Mouse (Mus musculus) CH12.LX (cell line): Measurements from ENCODE around the gene Grin1. TPM values are rescaled to one million over a fixed set of nuclear protein-coding genes. Genes with fewer than 3 reads are reported as not detected.

Experiments used
- DNase-seq: peaks from one replicate; pipeline ENCODE4 v3.0.0-alpha.2; 2013; ENCODE audit errors: extremely low read depth
- H3K27ac ChIP-seq: 2 replicates; pipeline ENCODE4 v1.5.1; 2012; ENCODE audit warnings: low read depth, mild to moderate bottlenecking, control low read depth, moderate library complexity; ENCODE audit not compliant: insufficient read depth
- H3K27me3 ChIP-seq: replicated peaks from 2 replicates; pipeline ENCODE3; 2012; ENCODE audit warnings: inconsistent platforms
- H3K36me3 ChIP-seq, 2 experiments: replicated peaks in 1 of 2; 2 replicates each; pipeline versions ENCODE3 to v1.6.1; 2012; ENCODE audit warnings: inconsistent platforms in 1 of 2, low read length in 1 of 2, mild to moderate bottlenecking in 1 of 2, mixed read lengths in 1 of 2, moderate library complexity in 1 of 2; ENCODE audit not compliant: control insufficient read depth in 1 of 2, insufficient read depth in 1 of 2
- H3K4me1 ChIP-seq, 2 experiments: 2 replicates each; pipeline ENCODE4 v1.6.1; 2012; ENCODE audit warnings: inconsistent platforms in 1 of 2, moderate library complexity in 1 of 2; ENCODE audit not compliant: insufficient read depth in 2 of 2, control insufficient read depth in 1 of 2
- H3K4me2 ChIP-seq: 2 replicates; pipeline ENCODE4 v1.6.1; 2012; ENCODE audit warnings: low read depth, mild to moderate bottlenecking, control low read depth; ENCODE audit not compliant: poor library complexity, insufficient read depth, severe bottlenecking
- H3K4me3 ChIP-seq, 3 experiments: fragments of 150-350 bp in 1 of 3; sonication (generic) in 1 of 3; replicated peaks in 1 of 3; 2 replicates each; pipeline versions ENCODE3 to v1.5.1; 2011 to 2012; ENCODE audit warnings: low read depth in 2 of 3, low read length in 2 of 3, mild to moderate bottlenecking in 2 of 3, moderate library complexity in 2 of 3, control low read depth in 1 of 3, improper control_type of control experiment in 1 of 3, inconsistent platforms in 1 of 3, mixed read lengths in 1 of 3; ENCODE audit not compliant: poor library complexity in 1 of 3
- H3K79me2 ChIP-seq: replicated peaks from 2 replicates; pipeline ENCODE4 v1.6.1; 2012; ENCODE audit warnings: mild to moderate bottlenecking, moderate library complexity; ENCODE audit not compliant: control insufficient read depth, poor library complexity, insufficient read depth, severe bottlenecking; ENCODE audit errors: extremely low read depth
- H3K9ac ChIP-seq: 2 replicates; pipeline ENCODE4 v1.6.1; 2012; ENCODE audit warnings: low read depth, mild to moderate bottlenecking, control low read depth, moderate library complexity; ENCODE audit not compliant: insufficient read depth
- H3K9me3 ChIP-seq: replicated peaks from 2 replicates; pipeline ENCODE3; 2012; ENCODE audit warnings: low read length, inconsistent platforms, mixed read lengths
- CHD2 ChIP-seq: IDR thresholded peaks from 2 replicates; pipeline ENCODE4 v1.6.1; 2011; ENCODE audit warnings: low read length, improper control_type of control experiment
- HCFC1 ChIP-seq: IDR thresholded peaks from 2 replicates; pipeline ENCODE4 v1.6.1; 2012; ENCODE audit warnings: low read depth, mild to moderate bottlenecking, inconsistent platforms, low read length, improper control_type of control experiment
- IRF4 ChIP-seq: IDR thresholded peaks from 2 replicates; pipeline ENCODE4 v1.6.1; 2014; ENCODE audit warnings: low read depth, mild to moderate bottlenecking, inconsistent platforms, low read length, improper control_type of control experiment
- MXI1 ChIP-seq: IDR thresholded peaks from 2 replicates; pipeline ENCODE4 v1.6.1; 2011; ENCODE audit warnings: mild to moderate bottlenecking, low read depth, low read length, improper control_type of control experiment
- MYC ChIP-seq: IDR thresholded peaks from 2 replicates; pipeline ENCODE4 v1.6.1; 2011; ENCODE audit warnings: low read depth, mild to moderate bottlenecking, improper control_type of control experiment, low read length
- NELFE ChIP-seq: IDR thresholded peaks from 2 replicates; pipeline ENCODE4 v1.6.1; 2011; ENCODE audit warnings: low read depth, low read length, improper control_type of control experiment
- PAX5 ChIP-seq: IDR thresholded peaks from 2 replicates; pipeline ENCODE4 v1.6.1; 2012; ENCODE audit warnings: low read length, inconsistent platforms, mixed read lengths
- POLR2AphosphoS2 ChIP-seq: IDR thresholded peaks from 2 replicates; pipeline ENCODE4 v1.6.1; 2011; ENCODE audit warnings: low read depth, low read length, improper control_type of control experiment
- RAD21 ChIP-seq: IDR thresholded peaks from 2 replicates; pipeline ENCODE4 v1.6.1; 2011; ENCODE audit warnings: low read depth, mild to moderate bottlenecking, low read length, improper control_type of control experiment, moderate library complexity
- SIN3A ChIP-seq: IDR thresholded peaks from 2 replicates; pipeline ENCODE4 v1.6.1; 2012; ENCODE audit warnings: low read length, improper control_type of control experiment, inconsistent platforms
- TBP ChIP-seq: conservative IDR thresholded peaks from 2 replicates; pipeline ENCODE4 v1.6.1; 2011; ENCODE audit warnings: low read depth, low read length, improper control_type of control experiment
- TCF12 ChIP-seq: IDR thresholded peaks from 2 replicates; pipeline ENCODE4 v1.6.1; 2014; ENCODE audit warnings: low read depth, mild to moderate bottlenecking, inconsistent platforms, low read length, improper control_type of control experiment
- USF1 ChIP-seq: IDR thresholded peaks from 2 replicates; pipeline ENCODE4 v1.6.1; 2014; ENCODE audit warnings: low read depth, mild to moderate bottlenecking, inconsistent platforms, low read length, improper control_type of control experiment
- USF2 ChIP-seq: conservative IDR thresholded peaks from 2 replicates; pipeline ENCODE4 v1.6.1; 2011; ENCODE audit warnings: low read depth, low read length, improper control_type of control experiment
- ZKSCAN1 ChIP-seq: IDR thresholded peaks from 2 replicates; pipeline ENCODE4 v1.6.1; 2012; ENCODE audit warnings: low read depth, inconsistent platforms, low read length, improper control_type of control experiment, borderline replicate concordance
- ZMIZ1 ChIP-seq: IDR thresholded peaks from 2 replicates; pipeline ENCODE4 v1.6.1; 2012; ENCODE audit warnings: low read depth, mild to moderate bottlenecking, inconsistent platforms, low read length, improper control_type of control experiment
- ZNF384 ChIP-seq: IDR thresholded peaks from 2 replicates; pipeline ENCODE4 v1.6.1; 2012; ENCODE audit warnings: low read depth, low read length, improper control_type of control experiment, inconsistent platforms
- dilution Hi-C: fragments of 300-500 bp; cut with MboI; formaldehyde crosslinking; loops from 2 replicates; pipeline ENCODE4 v1.14.3; 2020; ENCODE audit warnings: low sequenced_read_pairs; ENCODE audit not compliant: extremely low pct_unique_long_range_greater_than_20kb, extremely low pct_ligation_motif_present
- in situ Hi-C: fragments of 300-500 bp; cut with MboI; formaldehyde crosslinking; loops from 3 replicates; pipeline ENCODE4 v1.14.3; 2019; ENCODE audit warnings: low sequenced_read_pairs, low pct_ligation_motif_present, low pct_unique_long_range_greater_than_20kb, mixed read lengths
- polyA plus RNA-seq: library from polyadenylated mRNA; unstranded; fragments of >175 nt; gene quantifications from 2 replicates; pipeline ENCODE4 v1.2.1, GENCODE M21; 2012; ENCODE audit warnings: low read depth; ENCODE audit not compliant: insufficient read length
- total RNA-seq, 2 experiments: library from RNA; depleted of rRNA; stranded (reverse); fragments of 300-350 nt in 1 of 2; fragments of >200 nt in 1 of 2; gene quantifications; 2 replicates each; pipeline ENCODE4 v1.2.3; 2012 to 2014

Gene Grin1
- total and polyA plus RNA-seq, 3 experiments: 0.06 to 0.36 (median 0.17) TPM

GRCm38 (mm10) chr2:25356208-25357079 lies 37.5 kb upstream of the Grin1 start, which contains the start of gene Dpp7 (continued):
- no peak for TF ChIP-seq ZMIZ1
- TF ChIP-seq USF1: peak; percentile 98
- TF ChIP-seq USF2: peak; percentile 100
- peak; percentile 75 for TF ChIP-seq HCFC1
- TF ChIP-seq ZNF384: no peak
- TF ChIP-seq TBP: 0 out of 2 replicates have a peak, but pooled peaks have one; percentile 13
- TF ChIP-seq RAD21: no peak
- TF ChIP-seq IRF4: peak; percentile 13; the same call in 1 of the 2 replicates
- TF ChIP-seq MXI1: peak; percentile 91
- TF ChIP-seq TCF12: 0 out of 2 replicates have a peak, but pooled peaks have one; percentile 3
- no peak for TF ChIP-seq POLR2AphosphoS2
- TF ChIP-seq SIN3A: peak; percentile 99
- no peak for TF ChIP-seq NELFE
- TF ChIP-seq ZKSCAN1: peak; percentile 4; the same call in 1 of the 2 replicates
- TF ChIP-seq MYC: no peak
- TF ChIP-seq CHD2: 0 out of 2 replicates have a peak, but pooled peaks have one; percentile 17
- TF ChIP-seq, all 38 proteins: peak for 16

GRCm38 (mm10) chr2:25355419-25356066 lies 36.6 kb upstream of the Grin1 start:
- TF ChIP-seq MYC (0 out of 2 replicates have a peak, but pooled peaks have one; percentile 14), PAX5 (no peak)
- in situ Hi-C loops (no loop called here), dilution Hi-C loops (no loop called here)
- Histone ChIP-seq H3K36me3 (peaks cover 37 to 62% of the 10 kb centered on the region in 2 experiments), H3K4me1 (peaks cover 9 to 30% of the 10 kb centered on the region in 2 experiments), H3K27ac (no peak overlapping the region), H3K9me3 (no peaks in the 10 kb centered on the region), H3K27me3 (no peaks in the 10 kb centered on the region), H3K4me3 (peak overlapping the region; percentile 67 to 91 (median 81)), H3K4me2 (peak overlapping the region; percentile 76), H3K9ac (peak overlapping the region; percentile 45), H3K79me2 (no peaks in the 10 kb centered on the region)
- no peak for DNase-seq
